Mouse (Mus musculus) lung, postnatal 10 days (tissue): ENCODE data around the gene Wdr35.

ENCODE experiments used
- DNase-seq: peaks from one replicate; pipeline ENCODE4 v3.0.0; 2021

The Wdr35 gene

GRCm38 (mm10) chr12:8973820-8974465, at the start of gene Wdr35:
Wdr35 (plus strand) TSS chr12:8973892.
- peak; percentile 93 for DNase-seq

GRCm38 (mm10) chr12:8927652-8928051, 46.0 kb upstream of the Wdr35 start:
- DNase-seq = no peak

- no peak for DNase-seq
These were observed 44.9 kb upstream of the Wdr35 start for GRCm38 (mm10) chr12:8928766-8929165.

GRCm38 (mm10) chr12:8931083-8931482, 42.6 kb upstream of the Wdr35 start:
- no peak for DNase-seq

GRCm38 (mm10) chr12:8935349-8935748, 38.3 kb upstream of the Wdr35 start:
- no peak for DNase-seq

- DNase-seq = peak; percentile 32
These were observed 37.5 kb upstream of the Wdr35 start for GRCm38 (mm10) chr12:8936210-8936609.

GRCm38 (mm10) chr12:8939490-8939889, 34.2 kb upstream of the Wdr35 start:
- no peak for DNase-seq

- no peak for DNase-seq
These were observed 33.4 kb upstream of the Wdr35 start for GRCm38 (mm10) chr12:8940011-8941005.

- DNase-seq = no peak
These were observed 32.5 kb upstream of the Wdr35 start for GRCm38 (mm10) chr12:8941131-8941615.

- no peak for DNase-seq
These were observed 31.8 kb upstream of the Wdr35 start for GRCm38 (mm10) chr12:8941699-8942392.

- no peak for DNase-seq
These were observed 26.5 kb upstream of the Wdr35 start for GRCm38 (mm10) chr12:8947163-8947562.

- DNase-seq = peak; percentile 88
These were observed 25.8 kb upstream of the Wdr35 start, which contains the start of gene Matn3 for GRCm38 (mm10) chr12:8947714-8948464. Matn3 (plus strand) TSS chr12:8947929.

GRCm38 (mm10) chr12:8953136-8953535, 20.6 kb upstream of the Wdr35 start:
- DNase-seq = no peak

GRCm38 (mm10) chr12:8954161-8954561, 19.5 kb upstream of the Wdr35 start:
- peak; percentile 66 for DNase-seq

- DNase-seq = no peak
These were observed 11.9 kb upstream of the Wdr35 start for GRCm38 (mm10) chr12:8961607-8962316.

- peak; percentile 69 for DNase-seq
These were observed 3.9 kb upstream of the Wdr35 start for GRCm38 (mm10) chr12:8969828-8970227.

- DNase-seq = no peak
These were observed 1.4 kb downstream of the Wdr35 start for GRCm38 (mm10) chr12:8975076-8975475.

- DNase-seq = no peak
These were observed 19.5 kb downstream of the Wdr35 start for GRCm38 (mm10) chr12:8993231-8993630.

GRCm38 (mm10) chr12:8998318-8998717, 24.6 kb downstream of the Wdr35 start:
- DNase-seq = no peak

- DNase-seq = peak; percentile 82
These were observed 28.5 kb downstream of the Wdr35 start for GRCm38 (mm10) chr12:9002038-9002648.

- no peak for DNase-seq
These were observed 33.5 kb downstream of the Wdr35 start for GRCm38 (mm10) chr12:9007146-9007545.
